Mouse (Mus musculus) right cerebral cortex, postnatal 14 days (tissue): ENCODE data around the gene Ubl3.
A peak's percentile ranks its signal among the peaks of the same experiment; 100 is the strongest.

Experiments used
- DNase-seq: peaks from one replicate; pipeline ENCODE4 v3.0.0; 2022

Ubl3 gene

DNA sequence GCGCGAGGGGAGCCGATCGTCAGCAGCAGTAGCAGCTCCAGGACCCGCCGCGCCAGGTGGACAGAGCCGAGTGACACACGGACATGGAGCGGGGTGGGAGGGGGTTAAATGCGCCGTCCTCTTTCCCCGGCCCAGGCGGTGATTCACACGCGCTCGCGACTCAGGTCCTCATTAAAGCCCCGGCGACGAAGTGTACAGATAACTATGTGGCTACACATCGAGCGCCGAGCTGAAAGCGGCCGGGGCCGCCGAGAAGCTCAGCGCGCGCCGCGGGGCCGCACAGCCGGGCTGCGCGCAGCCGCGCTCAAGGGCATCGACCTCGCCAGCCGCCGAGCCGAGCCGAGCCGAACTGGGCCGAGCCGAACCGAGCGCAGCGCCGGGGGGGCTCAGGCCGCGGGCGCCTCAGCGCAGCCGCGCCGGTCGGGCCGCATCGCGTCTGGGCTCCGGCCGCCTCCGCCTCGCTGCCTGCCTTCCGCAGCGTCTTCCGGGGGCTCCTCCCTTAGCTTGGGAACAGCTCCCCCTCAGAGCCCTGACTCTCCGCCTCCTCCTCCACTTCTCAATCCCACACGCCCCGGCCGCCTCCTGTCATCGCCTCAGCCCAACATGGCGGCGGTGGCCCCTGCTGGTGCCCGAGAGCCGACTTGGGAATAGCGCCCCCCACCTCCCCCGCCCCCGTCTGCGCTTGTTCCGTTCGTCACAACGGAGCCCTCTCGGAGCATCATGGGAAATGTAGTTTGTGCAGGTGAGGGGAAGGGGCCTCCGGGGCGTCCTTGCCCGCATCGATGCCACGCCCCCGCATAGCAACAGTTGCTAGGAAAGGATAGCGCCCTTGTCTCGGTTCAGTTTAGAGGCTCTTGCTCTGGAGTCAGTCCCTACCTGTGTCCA lies at the start of gene Ubl3:
Ubl3 (minus strand) TSS at position 603 of the 885 bp plus-strand sequence.
- peak; percentile 88 for DNase-seq

DNA sequence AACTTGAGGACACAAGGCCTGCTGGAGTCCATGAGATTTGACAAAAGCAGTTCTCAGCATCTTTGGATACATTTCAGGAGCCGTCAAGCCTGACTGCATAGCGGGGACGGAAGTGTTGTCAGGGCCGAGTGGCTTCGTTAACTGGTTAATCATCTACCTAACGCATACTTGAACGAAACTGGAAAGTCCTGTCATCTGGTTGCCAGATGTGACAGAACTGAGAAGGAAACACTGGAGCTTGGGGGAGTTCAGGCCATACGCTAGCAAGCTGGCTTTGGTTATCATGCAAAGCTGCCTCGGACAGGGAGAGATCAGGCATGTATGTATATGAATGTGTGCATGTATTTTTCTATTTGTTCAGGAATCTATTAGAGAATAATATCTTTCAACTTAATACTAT lies 45.8 kb upstream of the Ubl3 start:
- no peak for DNase-seq

DNA sequence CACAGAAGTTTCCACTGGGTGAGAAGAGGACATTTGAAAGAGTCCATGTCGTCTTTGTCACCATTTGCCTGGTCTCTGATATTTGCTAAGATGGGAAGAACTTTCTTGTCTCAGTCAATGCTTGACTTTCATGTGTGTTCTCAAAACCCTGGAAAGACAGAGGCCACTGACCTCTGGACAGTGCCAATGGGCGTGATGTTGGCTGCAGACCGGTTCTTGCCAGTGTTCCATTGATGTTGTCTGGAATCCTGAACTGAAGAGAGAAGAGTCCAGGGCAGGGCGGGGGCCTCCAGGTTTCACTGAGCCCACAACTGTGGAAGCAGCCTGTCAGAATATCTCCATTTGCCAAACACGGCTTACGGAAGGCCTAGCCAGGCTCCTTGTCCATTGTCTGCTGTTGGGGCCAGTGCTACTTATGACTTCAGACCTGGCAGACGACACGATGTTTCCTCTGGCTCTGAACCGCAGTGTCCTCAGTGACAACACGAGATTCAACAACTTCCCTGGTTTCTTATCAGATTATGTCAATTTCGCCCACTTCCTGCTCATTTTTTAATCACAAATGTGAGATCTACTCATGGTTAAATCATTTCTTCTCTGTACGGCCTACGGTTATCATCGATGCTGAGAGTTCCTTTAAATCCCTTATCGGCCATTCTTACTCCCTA lies 43.6 kb upstream of the Ubl3 start:
- no peak for DNase-seq

DNA sequence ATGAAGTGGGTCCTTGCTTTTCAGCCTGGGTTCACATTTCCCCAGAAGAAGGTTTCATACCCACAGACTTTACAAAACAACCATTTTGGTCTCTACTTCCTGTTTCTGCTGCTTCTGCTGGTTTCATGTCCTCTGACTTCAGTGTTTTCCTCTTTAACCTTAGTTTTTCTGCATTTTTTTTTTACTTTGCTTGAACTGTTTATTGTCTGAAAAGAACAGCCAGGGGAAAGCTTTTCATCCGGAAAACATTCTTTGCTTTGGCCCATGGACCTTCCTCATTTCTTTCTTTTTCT lies 42.8 kb upstream of the Ubl3 start:
- no peak for DNase-seq

DNA sequence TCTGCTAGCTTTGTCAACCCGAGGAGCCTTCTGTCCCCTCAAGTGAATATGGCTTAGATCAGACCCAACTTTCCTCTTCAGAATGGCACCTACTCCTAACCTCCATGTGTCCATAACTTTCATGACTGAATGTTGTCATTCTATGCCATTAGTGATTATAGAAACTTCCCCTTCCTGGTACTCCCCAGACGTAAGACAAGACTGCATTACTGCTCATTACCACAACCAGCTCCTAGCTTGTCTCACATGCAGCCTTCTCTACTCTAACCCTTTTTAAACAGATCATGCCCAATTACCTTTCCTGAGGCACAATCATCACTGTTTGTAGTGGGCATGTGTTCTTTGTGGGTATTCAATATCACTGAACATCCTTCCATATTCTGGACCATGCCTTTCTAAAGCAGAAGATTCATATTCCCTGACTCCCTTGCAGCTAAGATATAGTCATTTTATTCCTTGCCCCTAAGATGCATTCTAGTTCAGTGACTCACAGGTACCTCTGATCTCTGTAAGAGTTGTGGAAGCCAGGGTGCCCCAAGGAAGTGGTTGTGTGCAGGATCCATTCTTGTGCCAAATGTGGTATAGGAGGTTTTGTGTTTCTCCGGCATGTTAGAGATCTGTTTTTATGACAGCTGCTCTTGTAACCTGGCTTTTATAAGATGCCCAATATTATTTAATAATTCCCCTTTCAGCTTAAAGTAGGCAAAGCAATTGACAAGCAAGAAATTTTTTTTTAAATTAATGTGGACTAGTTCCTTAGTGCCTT lies 42.3 kb upstream of the Ubl3 start:
- DNase-seq = no peak

DNA sequence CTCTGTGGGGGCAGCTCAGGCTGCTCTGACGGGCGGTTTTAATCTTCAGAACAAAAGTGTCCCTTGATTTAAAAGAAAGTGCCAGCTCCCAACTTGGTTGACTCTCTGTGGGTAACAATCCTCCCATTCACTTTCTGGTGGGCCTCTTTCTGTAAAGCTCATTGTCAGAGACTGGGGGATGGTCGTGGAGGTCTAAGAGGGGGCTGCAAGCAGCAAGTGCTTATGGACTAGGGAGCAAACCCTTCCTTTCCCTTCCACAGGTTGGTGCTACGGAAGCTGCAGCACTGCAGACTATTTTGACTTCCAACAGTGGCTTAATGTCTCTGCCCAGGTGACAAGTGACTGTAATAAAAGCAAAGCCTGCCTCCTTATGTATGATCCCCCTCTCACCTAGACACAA lies 41.0 kb upstream of the Ubl3 start:
- DNase-seq = no peak

DNA sequence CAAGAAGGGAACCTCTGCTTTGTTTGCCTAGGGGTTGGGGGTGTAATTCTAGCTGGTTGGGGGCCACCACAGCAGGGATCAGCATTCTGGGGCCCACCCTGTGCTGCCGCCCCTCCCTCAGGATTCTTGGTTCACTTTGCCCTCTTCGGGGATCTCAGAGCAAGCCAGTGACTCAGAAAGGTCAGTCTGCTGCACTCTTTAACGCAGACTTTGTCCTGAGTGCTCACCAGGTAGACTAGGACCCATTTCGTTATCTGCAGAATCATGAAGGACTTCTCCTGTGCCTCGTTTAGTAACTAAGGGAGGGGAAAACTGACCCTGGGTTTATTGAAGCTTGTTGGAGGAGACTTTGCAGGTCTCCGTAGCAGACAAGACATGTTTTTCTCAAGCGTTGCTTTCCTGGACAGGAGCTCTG lies 38.9 kb upstream of the Ubl3 start:
- no peak for DNase-seq

DNA sequence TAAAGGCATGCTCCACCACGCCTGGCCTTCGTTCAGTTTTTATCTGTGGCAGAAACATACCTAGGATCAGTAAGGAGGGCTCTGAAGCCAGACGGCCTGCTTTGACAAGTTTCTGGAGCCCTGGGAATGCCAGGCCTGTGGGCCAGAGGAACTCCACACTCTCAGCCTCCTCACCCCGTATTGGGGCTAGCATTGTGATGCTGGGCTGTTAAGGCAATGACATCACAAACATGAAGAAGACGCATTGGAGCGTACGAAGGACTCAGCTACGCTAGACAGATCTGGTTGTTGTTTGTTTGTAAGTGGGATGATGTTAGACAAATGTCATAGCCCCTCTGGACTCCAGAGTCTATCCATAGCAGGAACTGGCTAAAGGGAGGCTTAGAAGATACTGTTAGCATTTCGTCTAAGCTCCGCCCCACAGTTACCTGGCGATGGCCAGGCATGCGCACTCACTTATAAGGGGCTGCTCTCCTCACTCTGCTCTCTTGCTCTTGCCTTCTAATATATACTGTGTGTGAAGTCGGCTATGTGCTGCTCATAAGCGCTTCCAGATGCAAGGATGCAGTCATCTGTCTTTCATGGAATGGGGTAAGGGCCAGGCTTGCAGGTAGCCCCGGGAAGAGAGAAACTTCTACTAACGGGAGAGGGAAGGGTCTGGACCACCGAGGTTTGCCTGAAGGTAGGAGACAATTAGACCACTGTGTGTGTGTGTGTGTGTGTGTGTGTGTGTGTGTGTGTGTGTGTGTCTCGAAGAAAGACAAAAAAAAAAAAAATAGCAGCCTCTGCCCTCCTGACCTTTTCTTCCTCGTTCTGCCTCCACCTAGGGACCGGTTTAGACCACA lies 38.2 kb upstream of the Ubl3 start:
- no peak for DNase-seq

DNA sequence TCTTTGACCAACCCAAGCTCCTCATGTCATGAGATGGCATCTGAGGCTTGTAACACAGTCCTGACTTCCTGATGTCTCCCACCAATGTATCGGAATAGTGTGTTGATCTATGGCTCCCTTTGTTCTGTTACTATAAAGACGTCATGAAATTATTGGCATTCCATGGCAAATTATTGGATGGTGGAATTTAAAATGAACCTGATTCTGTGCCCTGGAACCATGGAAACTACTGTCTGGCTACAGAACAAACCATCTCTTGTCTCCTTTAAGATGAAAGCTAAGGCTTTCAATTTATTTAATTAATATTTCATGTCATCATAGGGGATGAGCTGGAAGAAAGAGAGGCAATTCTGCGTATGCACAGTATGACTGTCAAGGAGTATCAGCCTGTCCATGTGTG lies 36.4 kb upstream of the Ubl3 start:
- no peak for DNase-seq

DNA sequence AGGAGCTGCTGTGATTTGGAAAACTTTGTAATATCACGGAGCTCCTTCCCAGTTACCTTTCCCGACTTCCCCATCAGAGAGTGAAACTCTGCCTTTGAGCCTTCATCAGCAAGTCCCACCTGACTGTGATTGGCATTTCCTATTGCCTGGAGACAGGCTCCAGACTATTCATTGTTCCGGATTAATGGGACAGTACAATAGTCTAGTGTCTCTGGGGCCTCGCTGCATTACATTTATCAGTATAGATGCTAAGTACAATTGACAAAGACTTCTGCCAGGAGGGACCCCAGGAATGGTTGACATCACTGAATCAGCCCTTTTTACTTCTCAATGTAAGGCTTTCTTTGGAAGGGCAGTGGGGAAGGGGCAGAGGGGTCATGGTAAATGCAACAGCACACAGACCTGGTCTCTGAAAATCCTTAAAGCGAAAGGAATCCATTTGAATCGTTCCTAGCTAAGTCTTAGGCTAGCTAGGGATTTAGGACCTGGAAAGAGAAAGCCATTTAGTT lies 35.6 kb upstream of the Ubl3 start:
- no peak for DNase-seq

DNA sequence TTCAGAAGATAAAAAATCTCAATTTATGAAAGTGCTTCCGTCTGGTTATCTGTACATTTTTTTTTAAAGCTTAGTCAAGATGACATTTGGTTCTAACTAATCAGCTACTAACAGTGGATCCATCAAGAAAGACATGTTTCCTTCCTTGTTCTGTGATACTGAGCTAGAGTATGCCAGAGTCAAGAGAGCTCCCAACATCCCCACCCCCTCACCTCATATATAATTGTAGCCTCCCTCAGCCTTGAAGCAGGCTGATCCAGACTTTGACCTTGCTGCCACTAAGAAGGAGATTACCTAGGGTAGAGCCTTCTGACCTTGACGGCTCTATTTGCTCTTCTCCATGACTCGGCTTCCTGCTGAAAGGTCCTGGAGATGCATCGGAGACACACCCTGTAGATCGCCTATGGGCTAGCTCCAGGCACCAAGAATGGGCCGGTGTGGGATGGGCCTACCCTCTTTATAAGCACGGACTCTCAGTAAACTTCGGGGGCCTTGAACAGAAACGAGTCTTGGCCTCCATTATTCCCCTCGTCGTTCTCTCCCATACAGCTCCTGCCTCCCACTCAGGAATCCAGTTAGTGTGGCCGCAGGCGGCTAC lies 27.9 kb upstream of the Ubl3 start:
- DNase-seq = no peak

DNA sequence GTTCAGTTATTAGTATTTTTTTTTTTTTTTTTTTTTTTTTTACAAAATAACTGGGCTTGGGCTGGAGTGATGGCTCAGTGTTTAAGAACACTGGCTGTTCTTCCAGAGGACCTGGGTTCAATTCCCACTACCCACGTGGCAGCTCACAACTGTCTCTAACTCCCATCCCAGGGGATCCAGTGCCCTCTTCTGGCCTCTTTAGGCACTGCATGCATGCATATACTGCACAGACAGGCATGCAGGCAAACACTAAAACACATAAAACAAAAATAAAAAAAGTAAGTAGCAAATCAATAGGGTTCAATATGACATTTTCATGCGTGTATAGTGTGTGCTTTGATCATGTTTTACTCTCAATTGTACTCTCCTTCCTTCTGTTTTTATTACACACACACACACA lies 26.6 kb upstream of the Ubl3 start:
- no peak for DNase-seq

DNA sequence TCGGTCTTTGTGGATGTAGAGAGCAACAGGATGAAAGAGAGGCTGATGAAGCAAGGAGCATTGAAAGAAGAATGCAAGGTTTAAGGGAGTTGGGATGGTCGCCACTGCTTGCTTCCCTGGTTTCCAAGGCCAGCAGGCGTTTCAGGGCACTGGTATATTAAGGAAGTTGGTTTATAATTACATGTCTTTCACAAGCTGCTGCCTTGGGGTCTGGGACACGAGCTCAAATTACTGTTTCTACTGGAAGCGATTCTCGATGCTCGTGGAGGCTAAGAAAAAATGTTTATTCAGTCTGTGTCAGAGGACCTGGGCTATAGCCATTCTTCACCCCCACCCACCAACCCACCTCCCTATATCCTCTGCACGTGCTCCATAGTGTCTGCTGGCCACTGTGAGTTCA lies 25.8 kb upstream of the Ubl3 start:
- DNase-seq = no peak

DNA sequence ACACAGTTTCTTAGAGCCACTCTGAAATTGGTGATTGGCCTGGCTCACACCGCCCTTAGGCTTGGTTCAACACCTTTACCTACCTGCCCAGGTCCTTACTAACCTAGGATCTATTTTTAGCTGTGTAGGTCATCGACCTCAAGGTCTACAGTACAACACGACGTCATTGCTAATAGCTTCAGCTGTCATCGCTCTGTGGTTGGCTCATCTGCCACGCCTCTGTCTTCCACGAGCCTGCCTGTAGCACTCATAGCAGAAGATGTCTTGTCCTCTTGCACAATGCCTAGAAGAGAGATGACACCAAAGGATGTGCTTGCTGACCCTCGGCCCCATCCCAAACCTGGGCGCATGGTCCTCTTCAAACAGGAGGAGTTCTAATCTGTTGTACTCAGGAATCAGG lies 24.7 kb upstream of the Ubl3 start:
- DNase-seq = no peak

DNA sequence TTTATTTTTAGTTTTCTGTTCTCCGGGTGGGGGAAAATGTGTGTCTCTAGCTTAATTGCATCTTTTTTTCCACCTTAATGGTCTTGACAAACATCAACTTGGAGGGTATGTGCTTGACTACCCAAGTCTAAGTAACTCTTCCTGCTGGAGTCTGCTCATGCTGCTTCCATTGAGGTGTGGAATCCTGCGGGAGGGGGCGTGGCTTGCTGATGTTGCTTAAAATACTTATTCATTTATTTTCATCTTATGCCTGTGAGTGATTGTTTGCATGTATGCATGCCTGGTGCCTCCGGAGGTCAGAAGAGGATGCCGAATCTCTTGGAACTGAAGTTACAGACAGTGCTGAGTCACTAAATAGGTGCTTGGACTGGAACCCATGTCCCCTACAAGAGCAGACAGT lies 22.6 kb upstream of the Ubl3 start:
- DNase-seq = no peak

DNA sequence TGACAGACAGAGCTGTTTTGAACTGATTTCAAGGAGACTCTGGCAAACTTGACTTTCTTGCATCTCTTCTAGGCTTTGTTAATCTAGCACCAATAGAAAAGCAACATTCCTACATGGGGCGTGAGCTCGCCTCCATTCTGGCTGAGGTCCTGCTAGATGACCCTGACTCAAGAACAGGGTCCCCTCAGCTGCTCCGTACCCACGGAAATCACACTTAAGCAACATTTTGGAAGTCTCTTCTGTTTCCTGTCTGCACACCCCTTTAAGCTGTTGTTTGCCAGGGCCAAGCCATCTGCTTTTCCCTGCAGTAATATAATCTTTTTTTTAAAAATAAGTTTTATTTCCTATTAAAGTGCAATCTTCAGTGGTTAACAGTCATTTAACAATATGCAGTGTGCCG lies 20.1 kb upstream of the Ubl3 start:
- DNase-seq = no peak

DNA sequence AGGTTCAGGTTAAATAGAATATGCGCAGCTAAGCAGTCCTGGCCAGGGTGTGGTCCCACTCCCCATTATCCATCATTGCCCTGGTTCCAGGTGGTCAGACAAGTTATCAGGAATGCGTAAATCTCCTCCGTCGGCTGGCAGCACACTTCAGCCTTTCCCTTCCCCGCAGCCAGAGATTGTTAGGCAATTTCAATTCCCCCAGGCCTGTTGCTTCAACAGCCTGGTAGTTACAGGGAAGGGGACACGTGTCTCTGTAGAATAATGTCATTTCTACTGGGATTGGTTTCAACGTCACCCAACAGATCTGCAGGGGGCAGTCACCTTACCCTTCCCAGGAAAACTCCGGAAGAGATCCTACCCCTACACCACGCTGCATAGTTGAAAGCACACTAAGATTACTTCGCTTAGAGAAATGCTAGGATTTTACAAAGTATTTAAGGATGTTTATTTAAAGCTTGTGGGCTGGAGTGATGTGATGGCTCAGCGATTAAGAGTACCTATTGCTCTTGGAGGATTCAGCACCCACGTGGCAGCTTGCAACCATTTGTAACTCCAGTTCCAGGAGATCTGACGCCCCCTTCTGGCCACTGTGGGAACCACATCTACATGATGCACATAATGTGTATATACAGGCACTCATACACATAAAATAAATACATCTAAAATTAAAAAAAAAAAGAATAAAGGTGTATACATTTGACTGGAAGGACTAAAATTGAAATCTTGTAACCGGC lies 18.1 kb upstream of the Ubl3 start:
- no peak for DNase-seq

DNA sequence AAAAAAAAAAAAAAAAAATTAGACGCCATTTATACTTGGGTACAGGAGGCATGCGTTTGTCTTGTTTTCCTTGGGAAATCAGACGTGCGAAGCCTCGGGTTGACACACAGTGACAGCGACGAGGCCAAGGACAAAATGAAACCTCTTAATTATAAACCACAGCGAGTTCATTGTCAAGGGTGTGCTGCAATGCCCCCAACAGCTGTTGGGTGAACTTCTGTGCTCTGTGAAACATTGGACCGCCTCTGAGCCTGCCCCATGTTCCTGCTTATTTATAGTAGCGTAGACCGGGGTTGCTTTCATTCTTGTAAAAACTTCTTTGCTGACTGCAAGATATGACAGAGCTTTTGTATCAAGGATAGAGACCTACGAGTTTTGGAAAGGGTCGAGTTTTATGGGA lies 16.9 kb upstream of the Ubl3 start:
- DNase-seq = no peak

DNA sequence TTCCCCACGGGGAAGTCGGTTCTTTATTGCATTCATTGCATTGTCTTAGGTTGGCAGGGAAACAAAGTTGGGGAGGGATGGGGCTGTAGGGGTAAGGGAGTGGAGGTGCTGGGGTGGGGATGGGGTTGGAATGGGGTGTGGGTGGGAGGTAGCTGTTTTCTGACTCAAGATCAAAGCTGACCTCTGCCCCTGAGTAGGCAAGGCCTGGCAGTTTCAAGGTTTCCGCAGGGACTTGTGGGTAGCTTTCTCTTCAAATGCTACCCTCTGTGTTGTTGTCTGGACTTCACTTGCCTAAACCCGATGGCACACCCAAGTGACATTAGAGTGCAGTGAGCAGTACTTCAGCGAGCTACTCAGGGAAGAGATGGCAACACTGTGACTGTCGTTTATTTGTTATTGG lies 13.0 kb upstream of the Ubl3 start:
- DNase-seq = no peak

DNA sequence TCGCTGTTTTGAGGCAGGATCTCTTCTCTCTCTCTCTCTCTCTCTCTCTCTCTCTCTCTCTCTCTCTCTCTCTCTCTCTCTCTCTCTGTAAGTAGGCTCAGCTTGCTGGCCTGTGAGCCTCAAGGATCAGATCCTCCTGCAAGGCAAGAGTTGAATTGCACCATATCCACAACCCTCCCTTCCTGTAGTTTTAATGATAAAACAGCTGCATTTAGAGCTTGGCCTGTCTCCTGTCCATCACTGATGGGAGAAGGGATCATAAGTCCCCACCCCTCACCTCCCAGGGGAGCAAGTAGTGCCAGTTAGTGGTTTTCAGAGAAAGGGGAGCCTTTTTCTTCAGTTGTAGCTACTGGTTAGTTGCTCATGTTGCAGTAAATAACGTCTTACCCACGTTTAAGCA lies 11.5 kb upstream of the Ubl3 start:
- no peak for DNase-seq

DNA sequence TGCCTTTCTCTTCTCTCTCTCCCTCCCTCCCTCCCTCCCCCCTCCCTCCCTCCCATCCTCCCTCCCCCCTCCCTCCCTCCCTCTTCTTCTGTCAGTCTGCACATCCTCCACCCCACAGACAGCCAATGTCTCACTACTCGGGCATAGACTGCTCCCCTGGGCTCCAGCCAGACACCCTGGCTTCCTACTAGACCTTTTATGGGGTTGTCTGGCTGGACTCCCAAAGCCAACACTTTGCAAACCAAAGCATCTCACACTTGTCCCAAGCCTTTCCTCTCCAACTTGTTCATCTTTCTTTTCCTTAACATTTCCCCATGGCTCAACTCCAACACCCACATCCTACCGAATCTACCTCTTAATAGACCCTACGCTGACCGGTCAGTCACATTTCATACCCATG lies 10.7 kb upstream of the Ubl3 start:
- DNase-seq = no peak

DNA sequence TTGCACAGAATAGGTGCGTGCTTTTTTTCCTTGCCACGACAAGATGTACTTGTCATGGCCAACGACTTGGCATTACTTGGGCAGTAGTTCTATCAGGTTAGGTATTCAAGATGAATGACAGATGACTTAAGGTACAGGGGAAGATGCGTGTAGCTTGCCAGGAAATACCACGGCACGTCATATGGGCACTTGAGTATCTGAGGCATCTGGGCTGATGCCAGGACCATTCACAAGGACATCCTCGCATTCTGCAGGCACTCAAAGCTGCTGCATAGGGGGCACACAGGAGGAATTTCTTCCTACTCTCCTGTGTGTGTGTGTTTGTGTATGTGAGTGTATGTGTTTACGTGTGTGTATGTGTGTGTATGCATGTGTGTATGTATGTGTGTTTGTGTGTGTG lies 9.6 kb upstream of the Ubl3 start:
- no peak for DNase-seq
